Mouse (Mus musculus): ENCODE data around the gene Atp5f1. TPM values are rescaled to one million over a fixed set of nuclear protein-coding genes. Genes with fewer than 3 reads are reported as not detected.

The Atp5f1 gene
- polyA plus RNA-seq, 1 experiment from 2014 or later = 677 TPM

- H3K4me3 ChIP-seq = no peak overlapping the region
- no peak overlapping the region for H3K27ac ChIP-seq
- peaks cover 17% of the 10 kb centered on the region for H3K27me3 ChIP-seq (ENCODE audit: insufficient read depth, poor library complexity, severe bottlenecking)
- H3K4me1 ChIP-seq = peaks cover 19% of the 10 kb centered on the region
- no peaks in the 10 kb centered on the region for H3K9me3 ChIP-seq
- 91% methylated on average over 9 of the region's 9 CpGs for WGBS
- DNase-seq (ENCODE audit: low spot score) = peak; percentile 67
- H3K36me3 ChIP-seq = no peaks in the 10 kb centered on the region
These were observed 55.2 kb downstream of the Atp5f1 start for GRCm38 (mm10) chr3:105904721-105905120.

- peak; percentile 60 for DNase-seq (ENCODE audit: low spot score)
- no peak overlapping the region for H3K4me3 ChIP-seq
- H3K36me3 ChIP-seq = no peaks in the 10 kb centered on the region
- H3K27ac ChIP-seq = no peak overlapping the region
- 37% methylated on average over 4 of the region's 4 CpGs for WGBS
- peaks cover 23% of the 10 kb centered on the region for H3K4me1 ChIP-seq
- no peaks in the 10 kb centered on the region for H3K9me3 ChIP-seq
- H3K27me3 ChIP-seq (ENCODE audit: insufficient read depth, poor library complexity, severe bottlenecking) = peaks cover 17% of the 10 kb centered on the region
These were observed 55.7 kb downstream of the Atp5f1 start for GRCm38 (mm10) chr3:105904213-105904612.

GRCm38 (mm10) chr3:105901468-105901867 is 58.4 kb downstream of the Atp5f1 start:
- Histone ChIP-seq H3K27me3 (ENCODE audit: insufficient read depth, poor library complexity, severe bottlenecking) (peaks cover 17% of the 10 kb centered on the region), H3K27ac (no peak overlapping the region), H3K4me3 (no peak overlapping the region), H3K9me3 (no peaks in the 10 kb centered on the region), H3K4me1 (peaks cover 19% of the 10 kb centered on the region), H3K36me3 (no peaks in the 10 kb centered on the region)
- WGBS = 70% methylated on average over 4 of the region's 4 CpGs
- no peak for DNase-seq (ENCODE audit: low spot score)

GRCm38 (mm10) chr3:105900716-105901115 is 59.2 kb downstream of the Atp5f1 start:
- DNase-seq (ENCODE audit: low spot score) = peak; percentile 62
- 75% methylated on average over 3 of the region's 3 CpGs for WGBS
- Histone ChIP-seq H3K4me3 (no peak overlapping the region), H3K4me1 (peaks cover 19% of the 10 kb centered on the region), H3K9me3 (no peaks in the 10 kb centered on the region), H3K36me3 (no peaks in the 10 kb centered on the region), H3K27ac (no peak overlapping the region), H3K27me3 (ENCODE audit: insufficient read depth, poor library complexity, severe bottlenecking) (peaks cover 17% of the 10 kb centered on the region)

GRCm38 (mm10) chr3:105900266-105900665 is 59.6 kb downstream of the Atp5f1 start:
- H3K9me3 ChIP-seq = no peaks in the 10 kb centered on the region
- DNase-seq (ENCODE audit: low spot score) = peak; percentile 66
- H3K36me3 ChIP-seq = no peaks in the 10 kb centered on the region
- no peak overlapping the region for H3K4me3 ChIP-seq
- peaks cover 17% of the 10 kb centered on the region for H3K27me3 ChIP-seq (ENCODE audit: insufficient read depth, poor library complexity, severe bottlenecking)
- peaks cover 20% of the 10 kb centered on the region for H3K4me1 ChIP-seq
- no peak overlapping the region for H3K27ac ChIP-seq
- WGBS = 75% methylated on average over 6 of the region's 6 CpGs

GRCm38 (mm10) chr3:105899394-105900147 is 60.3 kb downstream of the Atp5f1 start:
- peaks cover 25% of the 10 kb centered on the region for H3K4me1 ChIP-seq
- no peaks in the 10 kb centered on the region for H3K9me3 ChIP-seq
- DNase-seq (ENCODE audit: low spot score) = peak; percentile 92
- H3K27me3 ChIP-seq (ENCODE audit: insufficient read depth, poor library complexity, severe bottlenecking) = peaks cover 17% of the 10 kb centered on the region
- no peaks in the 10 kb centered on the region for H3K36me3 ChIP-seq
- H3K27ac ChIP-seq = no peak overlapping the region
- WGBS = 37% methylated on average over 8 of the region's 8 CpGs
- no peak overlapping the region for H3K4me3 ChIP-seq

GRCm38 (mm10) chr3:105898861-105899260 is 61.0 kb downstream of the Atp5f1 start:
- Histone ChIP-seq H3K4me3 (no peak overlapping the region), H3K9me3 (no peaks in the 10 kb centered on the region), H3K27ac (no peak overlapping the region), H3K36me3 (no peaks in the 10 kb centered on the region), H3K27me3 (ENCODE audit: insufficient read depth, poor library complexity, severe bottlenecking) (peaks cover 17% of the 10 kb centered on the region), H3K4me1 (peaks cover 26% of the 10 kb centered on the region)
- peak; percentile 84 for DNase-seq (ENCODE audit: low spot score)
- 55% methylated on average over 11 of the region's 11 CpGs for WGBS

- peak; percentile 58 for DNase-seq (ENCODE audit: low spot score)
- Histone ChIP-seq H3K9me3 (no peaks in the 10 kb centered on the region), H3K27ac (no peak overlapping the region), H3K4me1 (peaks cover 28% of the 10 kb centered on the region), H3K4me3 (no peak overlapping the region), H3K36me3 (no peaks in the 10 kb centered on the region), H3K27me3 (ENCODE audit: insufficient read depth, poor library complexity, severe bottlenecking) (peaks cover 17% of the 10 kb centered on the region)
- 82% methylated on average over 2 of the region's 2 CpGs for whole genome bisulfite sequencing
These were observed 61.6 kb downstream of the Atp5f1 start for GRCm38 (mm10) chr3:105898325-105898724.

GRCm38 (mm10) chr3:105896811-105897210 is 63.1 kb downstream of the Atp5f1 start:
- no peak overlapping the region for H3K4me3 ChIP-seq
- no peaks in the 10 kb centered on the region for H3K9me3 ChIP-seq
- peaks cover 12% of the 10 kb centered on the region for H3K27me3 ChIP-seq (ENCODE audit: insufficient read depth, poor library complexity, severe bottlenecking)
- no peaks in the 10 kb centered on the region for H3K36me3 ChIP-seq
- WGBS = 84% methylated on average over 3 of the region's 3 CpGs
- DNase-seq (ENCODE audit: low spot score) = peak; percentile 68
- H3K27ac ChIP-seq = no peak overlapping the region
- peaks cover 42% of the 10 kb centered on the region for H3K4me1 ChIP-seq

GRCm38 (mm10) chr3:105894601-105895592 is 65.0 kb downstream of the Atp5f1 start:
- DNase-seq (ENCODE audit: low spot score) = peak; percentile 93
- Histone ChIP-seq H3K4me1 (peaks cover 55% of the 10 kb centered on the region), H3K27ac (peak overlapping the region; percentile 77), H3K4me3 (no peak overlapping the region), H3K36me3 (no peaks in the 10 kb centered on the region), H3K9me3 (no peaks in the 10 kb centered on the region), H3K27me3 (ENCODE audit: insufficient read depth, poor library complexity, severe bottlenecking) (no peaks in the 10 kb centered on the region)
- 70% methylated on average over 23 of the region's 23 CpGs for WGBS

GRCm38 (mm10) chr3:105893941-105894391 is 65.9 kb downstream of the Atp5f1 start:
- H3K4me1 ChIP-seq = peaks cover 46% of the 10 kb centered on the region

More at GRCm38 (mm10) chr3:105893941-105894391, 65.9 kb downstream of the Atp5f1 start:
- Histone ChIP-seq H3K27ac (peak overlapping the region; percentile 77; the same call in 1 of the 2 replicates), H3K4me3 (no peak overlapping the region), H3K27me3 (ENCODE audit: insufficient read depth, poor library complexity, severe bottlenecking) (no peaks in the 10 kb centered on the region), H3K9me3 (no peaks in the 10 kb centered on the region), H3K36me3 (no peaks in the 10 kb centered on the region)
- DNase-seq (ENCODE audit: low spot score) = peak; percentile 77
- 46% methylated on average over 6 of the region's 6 CpGs for WGBS
